Mouse (Mus musculus) liver, embryonic 14.5 days (tissue): ENCODE results near the gene Nt5dc3.

Experiments used
- CTCF ChIP-seq: IDR thresholded peaks from 2 replicates; pipeline ENCODE4 v1.5.1; 2016; ENCODE audit warnings: antibody characterized with exemption, low read depth, control low read depth
- EP300 ChIP-seq: IDR thresholded peaks from 2 replicates; pipeline ENCODE4 v1.6.1; 2016; ENCODE audit warnings: antibody characterized with exemption, low read depth

DNA sequence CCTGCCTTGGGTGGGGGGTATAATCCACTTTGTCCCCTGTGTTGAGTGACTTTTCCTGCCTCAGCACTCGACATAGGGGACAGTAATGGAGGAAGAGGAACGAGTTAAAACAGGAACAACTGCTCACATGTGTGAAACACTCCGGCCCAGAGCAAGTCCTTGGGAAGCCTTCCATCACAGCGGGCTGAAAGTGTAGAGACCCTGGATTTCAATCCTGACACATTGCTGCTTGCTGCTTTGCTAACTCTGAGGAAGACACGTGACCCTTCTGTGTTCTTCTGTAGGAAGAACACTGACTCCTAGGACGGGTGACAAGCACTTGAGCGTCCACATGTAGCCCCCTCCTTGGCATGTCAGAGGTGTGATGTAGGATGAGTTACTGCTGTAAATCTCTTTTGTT is 36.3 kb downstream of the Nt5dc3 start:
- TF ChIP-seq CTCF (no peak), EP300 (no peak)
